Mouse (Mus musculus) CH12.LX (cell line): ENCODE data around the gene Gm9958. TPM values are rescaled to one million over a fixed set of nuclear protein-coding genes. Genes with fewer than 3 reads are reported as not detected.
A peak's percentile ranks its signal among the peaks of the same experiment; 100 is the strongest.

Experiments used
- DNase-seq: peaks from one replicate; pipeline ENCODE4 v3.0.0-alpha.2; 2013; ENCODE audit errors: extremely low read depth
- H3K27ac ChIP-seq: 2 replicates; pipeline ENCODE4 v1.5.1; 2012; ENCODE audit warnings: low read depth, mild to moderate bottlenecking, control low read depth, moderate library complexity; ENCODE audit not compliant: insufficient read depth
- H3K27me3 ChIP-seq: replicated peaks from 2 replicates; pipeline ENCODE3; 2012; ENCODE audit warnings: inconsistent platforms
- H3K36me3 ChIP-seq, 2 experiments: replicated peaks in 1 of 2; 2 replicates each; pipeline versions ENCODE3 to v1.6.1; 2012; ENCODE audit warnings: inconsistent platforms in 1 of 2, low read length in 1 of 2, mild to moderate bottlenecking in 1 of 2, mixed read lengths in 1 of 2, moderate library complexity in 1 of 2; ENCODE audit not compliant: control insufficient read depth in 1 of 2, insufficient read depth in 1 of 2
- H3K4me1 ChIP-seq, 2 experiments: 2 replicates each; pipeline ENCODE4 v1.6.1; 2012; ENCODE audit warnings: inconsistent platforms in 1 of 2, moderate library complexity in 1 of 2; ENCODE audit not compliant: insufficient read depth in 2 of 2, control insufficient read depth in 1 of 2
- H3K4me2 ChIP-seq: 2 replicates; pipeline ENCODE4 v1.6.1; 2012; ENCODE audit warnings: low read depth, mild to moderate bottlenecking, control low read depth; ENCODE audit not compliant: poor library complexity, insufficient read depth, severe bottlenecking
- H3K4me3 ChIP-seq, 3 experiments: fragments of 150-350 bp in 1 of 3; sonication (generic) in 1 of 3; replicated peaks in 1 of 3; 2 replicates each; pipeline versions ENCODE3 to v1.5.1; 2011 to 2012; ENCODE audit warnings: low read depth in 2 of 3, low read length in 2 of 3, mild to moderate bottlenecking in 2 of 3, moderate library complexity in 2 of 3, control low read depth in 1 of 3, improper control_type of control experiment in 1 of 3, inconsistent platforms in 1 of 3, mixed read lengths in 1 of 3; ENCODE audit not compliant: poor library complexity in 1 of 3
- H3K79me2 ChIP-seq: replicated peaks from 2 replicates; pipeline ENCODE4 v1.6.1; 2012; ENCODE audit warnings: mild to moderate bottlenecking, moderate library complexity; ENCODE audit not compliant: control insufficient read depth, poor library complexity, insufficient read depth, severe bottlenecking; ENCODE audit errors: extremely low read depth
- H3K9ac ChIP-seq: 2 replicates; pipeline ENCODE4 v1.6.1; 2012; ENCODE audit warnings: low read depth, mild to moderate bottlenecking, control low read depth, moderate library complexity; ENCODE audit not compliant: insufficient read depth
- H3K9me3 ChIP-seq: replicated peaks from 2 replicates; pipeline ENCODE3; 2012; ENCODE audit warnings: low read length, inconsistent platforms, mixed read lengths
- BHLHE40 ChIP-seq: IDR thresholded peaks from 2 replicates; pipeline ENCODE4 v1.6.1; 2011; ENCODE audit warnings: mild to moderate bottlenecking, low read depth, low read length, improper control_type of control experiment
- CHD1 ChIP-seq: IDR thresholded peaks from 2 replicates; pipeline ENCODE4 v1.6.1; 2012; ENCODE audit warnings: low read depth, low read length, improper control_type of control experiment, inconsistent platforms
- CHD2 ChIP-seq: IDR thresholded peaks from 2 replicates; pipeline ENCODE4 v1.6.1; 2011; ENCODE audit warnings: low read length, improper control_type of control experiment
- CTCF ChIP-seq, 2 experiments: IDR thresholded peaks in 1 of 2; conservative IDR thresholded peaks in 1 of 2; 2 replicates each; pipeline ENCODE4 v1.5.1; 2011 to 2012; ENCODE audit warnings: low read depth in 2 of 2, low read length in 2 of 2, improper control_type of control experiment in 1 of 2, inconsistent platforms in 1 of 2, mild to moderate bottlenecking in 1 of 2, moderate library complexity in 1 of 2
- E2F4 ChIP-seq: IDR thresholded peaks from 2 replicates; pipeline ENCODE4 v1.6.1; 2011; ENCODE audit warnings: low read depth, low read length, improper control_type of control experiment; ENCODE audit not compliant: insufficient replicate concordance
- ELF1 ChIP-seq: IDR thresholded peaks from 2 replicates; pipeline ENCODE4 v1.6.1; 2014; ENCODE audit warnings: low read depth, mild to moderate bottlenecking, inconsistent platforms, low read length, improper control_type of control experiment
- EP300 ChIP-seq: IDR thresholded peaks from 2 replicates; pipeline ENCODE4 v1.6.1; 2011; ENCODE audit warnings: low read length, improper control_type of control experiment
- ETS1 ChIP-seq: conservative IDR thresholded peaks from 2 replicates; pipeline ENCODE4 v1.6.1; 2012; ENCODE audit warnings: low read depth, mild to moderate bottlenecking, inconsistent platforms, low read length, improper control_type of control experiment, moderate library complexity
- GABPA ChIP-seq: IDR thresholded peaks from 2 replicates; pipeline ENCODE4 v1.6.1; 2012; ENCODE audit warnings: low read depth, low read length, improper control_type of control experiment, inconsistent platforms; ENCODE audit not compliant: insufficient replicate concordance
- MAX ChIP-seq: IDR thresholded peaks from 2 replicates; pipeline ENCODE4 v1.6.1; 2011; ENCODE audit warnings: low read length, improper control_type of control experiment
- MAZ ChIP-seq: IDR thresholded peaks from 2 replicates; pipeline ENCODE4 v1.6.1; 2012; ENCODE audit warnings: low read depth, mild to moderate bottlenecking, inconsistent platforms, low read length, improper control_type of control experiment, moderate library complexity
- MEF2A ChIP-seq: IDR thresholded peaks from 2 replicates; pipeline ENCODE4 v1.6.1; 2014; ENCODE audit warnings: low read depth, mild to moderate bottlenecking, inconsistent platforms, low read length, improper control_type of control experiment, borderline replicate concordance
- MXI1 ChIP-seq: IDR thresholded peaks from 2 replicates; pipeline ENCODE4 v1.6.1; 2011; ENCODE audit warnings: mild to moderate bottlenecking, low read depth, low read length, improper control_type of control experiment
- MYC ChIP-seq: IDR thresholded peaks from 2 replicates; pipeline ENCODE4 v1.6.1; 2011; ENCODE audit warnings: low read depth, mild to moderate bottlenecking, improper control_type of control experiment, low read length
- NRF1 ChIP-seq: IDR thresholded peaks from 2 replicates; pipeline ENCODE4 v1.6.1; 2014; ENCODE audit warnings: low read depth, mild to moderate bottlenecking, inconsistent platforms, low read length, improper control_type of control experiment, moderate library complexity
- PAX5 ChIP-seq: IDR thresholded peaks from 2 replicates; pipeline ENCODE4 v1.6.1; 2012; ENCODE audit warnings: low read length, inconsistent platforms, mixed read lengths
- RAD21 ChIP-seq: IDR thresholded peaks from 2 replicates; pipeline ENCODE4 v1.6.1; 2011; ENCODE audit warnings: low read depth, mild to moderate bottlenecking, low read length, improper control_type of control experiment, moderate library complexity
- RCOR1 ChIP-seq: conservative IDR thresholded peaks from 2 replicates; pipeline ENCODE4 v1.6.1; 2012; ENCODE audit warnings: low read depth, mild to moderate bottlenecking, inconsistent platforms, low read length, improper control_type of control experiment
- SIN3A ChIP-seq: IDR thresholded peaks from 2 replicates; pipeline ENCODE4 v1.6.1; 2012; ENCODE audit warnings: low read length, improper control_type of control experiment, inconsistent platforms
- SMC3 ChIP-seq: IDR thresholded peaks from 2 replicates; pipeline ENCODE4 v1.6.1; 2011; ENCODE audit warnings: low read depth, low read length, improper control_type of control experiment
- TBP ChIP-seq: conservative IDR thresholded peaks from 2 replicates; pipeline ENCODE4 v1.6.1; 2011; ENCODE audit warnings: low read depth, low read length, improper control_type of control experiment
- UBTF ChIP-seq: IDR thresholded peaks from 2 replicates; pipeline ENCODE4 v1.6.1; 2012; ENCODE audit warnings: low read depth, mild to moderate bottlenecking, inconsistent platforms, low read length, improper control_type of control experiment, moderate library complexity
- USF1 ChIP-seq: IDR thresholded peaks from 2 replicates; pipeline ENCODE4 v1.6.1; 2014; ENCODE audit warnings: low read depth, mild to moderate bottlenecking, inconsistent platforms, low read length, improper control_type of control experiment
- USF2 ChIP-seq: conservative IDR thresholded peaks from 2 replicates; pipeline ENCODE4 v1.6.1; 2011; ENCODE audit warnings: low read depth, low read length, improper control_type of control experiment
- ZC3H11A ChIP-seq: IDR thresholded peaks from 2 replicates; pipeline ENCODE4 v1.6.1; 2012; ENCODE audit warnings: low read depth, mild to moderate bottlenecking, inconsistent platforms, low read length, improper control_type of control experiment
- ZKSCAN1 ChIP-seq: IDR thresholded peaks from 2 replicates; pipeline ENCODE4 v1.6.1; 2012; ENCODE audit warnings: low read depth, inconsistent platforms, low read length, improper control_type of control experiment, borderline replicate concordance
- dilution Hi-C: fragments of 300-500 bp; cut with MboI; formaldehyde crosslinking; loops from 2 replicates; pipeline ENCODE4 v1.14.3; 2020; ENCODE audit warnings: low sequenced_read_pairs; ENCODE audit not compliant: extremely low pct_unique_long_range_greater_than_20kb, extremely low pct_ligation_motif_present
- in situ Hi-C: fragments of 300-500 bp; cut with MboI; formaldehyde crosslinking; loops from 3 replicates; pipeline ENCODE4 v1.14.3; 2019; ENCODE audit warnings: low sequenced_read_pairs, low pct_ligation_motif_present, low pct_unique_long_range_greater_than_20kb, mixed read lengths
- polyA plus RNA-seq: library from polyadenylated mRNA; unstranded; fragments of >175 nt; gene quantifications from 2 replicates; pipeline ENCODE4 v1.2.1, GENCODE M21; 2012; ENCODE audit warnings: low read depth; ENCODE audit not compliant: insufficient read length
- total RNA-seq, 2 experiments: library from RNA; depleted of rRNA; stranded (reverse); fragments of 300-350 nt in 1 of 2; fragments of >200 nt in 1 of 2; gene quantifications; 2 replicates each; pipeline ENCODE4 v1.2.3; 2012 to 2014

The Gm9958 gene
- total and polyA plus RNA-seq, 3 experiments, result 1.2 to 1.3 (median 1.3) TPM

DNA sequence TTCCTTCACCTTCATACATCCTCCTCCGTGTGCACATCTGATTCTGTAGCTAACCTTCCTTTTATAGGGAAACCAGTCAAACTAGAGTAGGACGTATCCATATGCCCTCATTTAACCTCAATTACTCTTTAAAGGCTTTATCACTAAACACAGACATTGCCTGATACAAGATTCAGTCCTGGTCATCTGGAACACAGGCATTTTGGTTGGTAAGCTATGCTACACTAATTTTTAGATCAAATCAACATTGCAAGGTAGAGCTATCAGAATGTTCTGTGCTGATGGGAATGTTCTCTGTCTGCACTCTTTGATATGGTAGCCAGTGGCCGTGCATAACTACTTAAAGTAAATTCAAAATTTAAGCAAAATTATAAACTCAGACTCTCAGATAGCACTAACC is 11.2 kb upstream of the Gm9958 start:
- no peak for DNase-seq
- TF ChIP-seq CHD2, result no peak
- TF ChIP-seq USF2, result no peak
- no peak for TF ChIP-seq MXI1
- TF ChIP-seq GABPA, result no peak
- no peak for TF ChIP-seq ZC3H11A
- no peak for TF ChIP-seq SMC3
- TF ChIP-seq RCOR1, result no peak
- TF ChIP-seq MYC, result no peak
- no peak for TF ChIP-seq UBTF
- no peak for TF ChIP-seq TBP
- TF ChIP-seq ELF1, result no peak
- TF ChIP-seq NRF1, result no peak
- no peak for TF ChIP-seq CHD1
- no peak for TF ChIP-seq MAZ
- TF ChIP-seq E2F4, result no peak
- TF ChIP-seq ETS1, result no peak
- no peak for TF ChIP-seq SIN3A
- dilution Hi-C loops (no loop called here), in situ Hi-C loops (no loop called here)
- Histone ChIP-seq H3K36me3 (peaks cover 8 to 75% of the 10 kb centered on the region in 2 experiments), H3K9ac (no peak overlapping the region), H3K9me3 (no peaks in the 10 kb centered on the region), H3K79me2 (peaks cover 90% of the 10 kb centered on the region), H3K27me3 (no peaks in the 10 kb centered on the region), H3K4me3 (no peak overlapping the region), H3K27ac (no peak overlapping the region), H3K4me2 (no peak overlapping the region), H3K4me1 (peaks cover 0 to 10% of the 10 kb centered on the region in 2 experiments; a peak in 2 of 4 replicates)

DNA sequence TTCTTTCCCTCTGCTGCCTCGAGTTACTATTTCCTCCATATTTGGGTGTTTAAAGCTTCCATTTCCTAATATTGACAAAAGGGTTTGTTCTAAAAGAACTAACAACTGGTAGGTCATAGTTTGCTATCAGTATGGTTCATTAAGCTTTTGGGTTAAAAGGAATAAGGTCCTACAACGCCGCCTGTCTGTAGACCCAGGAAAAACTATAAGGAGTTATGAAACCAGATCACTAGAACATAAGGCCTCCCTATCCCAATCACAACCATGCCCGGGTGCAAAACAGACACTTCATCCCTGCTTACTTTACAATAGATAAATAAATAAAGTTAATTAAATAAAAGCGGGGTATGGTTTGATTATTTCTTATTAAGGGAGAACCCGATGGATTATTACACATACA is 2.5 kb upstream of the Gm9958 start:
- Histone ChIP-seq H3K4me2 (peak overlapping the region; percentile 100), H3K79me2 (peaks cover 58% of the 10 kb centered on the region), H3K4me3 (peak overlapping the region; percentile 96 to 99 (median 98)), H3K27ac (no peak overlapping the region), H3K27me3 (no peaks in the 10 kb centered on the region), H3K9me3 (no peaks in the 10 kb centered on the region), H3K9ac (peak overlapping the region; percentile 85), H3K4me1 (peaks cover 0 to 31% of the 10 kb centered on the region in 2 experiments; a peak in 2 of 4 replicates), H3K36me3 (peaks cover 0 to 31% of the 10 kb centered on the region in 2 experiments)
- DNase-seq, result peak; percentile 77
- TF ChIP-seq MEF2A (no peak), MYC (0 out of 2 replicates have a peak, but pooled peaks have one; percentile 36), SIN3A (peak; percentile 56), CHD2 (no peak), ZKSCAN1 (no peak), PAX5 (no peak), SMC3 (peak; percentile 30), BHLHE40 (no peak), MAX (no peak), USF1 (no peak), RCOR1 (no peak), EP300 (no peak), CTCF (conservative IDR thresholded peaks at IDR 0.05 in 1 of 2, IDR thresholded peaks at IDR 0.05 in 1 of 2; ENCODE audit: low read depth in 2 of 2, low read length in 2 of 2) (peak in 1 of 2 experiments; percentile 71; a peak in 2 of 4 replicates), RAD21 (peak; percentile 55)
- in situ Hi-C loops (loop anchor here (10.0 kb wide), 1 partner anchor 140 kb away; the partner anchor contains the start of gene Cox18), dilution Hi-C loops (no loop called here)
